Mouse (Mus musculus) CD4-positive naive resting alpha-beta T cell, adult 76 days (primary cell): ENCODE measurements around the gene 2010005H15Rik. TPM values are rescaled to one million over a fixed set of nuclear protein-coding genes. Genes with fewer than 3 reads are reported as not detected.

Experiments
- total RNA-seq: library from RNA; stranded (reverse); gene quantifications from one replicate; pipeline ENCODE4 v1.2.4, GENCODE M21; 2023

2010005H15Rik gene
- not detected for total RNA-seq

DNA sequence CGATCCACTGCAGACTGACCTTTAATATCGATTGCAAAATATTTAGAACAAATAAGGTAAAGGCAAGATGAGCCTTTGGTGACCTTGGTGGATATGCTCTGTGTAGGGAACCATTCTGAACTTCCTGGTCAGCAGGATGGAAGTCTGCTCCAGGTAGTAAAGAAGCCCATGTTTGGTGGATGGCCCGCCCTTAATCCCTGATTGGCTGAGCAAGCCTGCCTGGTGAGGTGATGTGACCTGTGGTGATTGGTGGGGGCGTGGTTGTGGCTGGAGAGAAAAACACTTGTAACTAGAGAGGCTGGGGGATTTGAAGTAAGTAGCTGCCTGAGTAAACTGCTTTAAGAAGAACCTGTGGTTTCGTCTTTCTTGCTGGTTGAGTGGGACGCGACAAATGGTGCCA is at the start of gene 2010005H15Rik:
2010005H15Rik (plus strand) TSS at position 301 of the 400 bp plus-strand sequence.

DNA sequence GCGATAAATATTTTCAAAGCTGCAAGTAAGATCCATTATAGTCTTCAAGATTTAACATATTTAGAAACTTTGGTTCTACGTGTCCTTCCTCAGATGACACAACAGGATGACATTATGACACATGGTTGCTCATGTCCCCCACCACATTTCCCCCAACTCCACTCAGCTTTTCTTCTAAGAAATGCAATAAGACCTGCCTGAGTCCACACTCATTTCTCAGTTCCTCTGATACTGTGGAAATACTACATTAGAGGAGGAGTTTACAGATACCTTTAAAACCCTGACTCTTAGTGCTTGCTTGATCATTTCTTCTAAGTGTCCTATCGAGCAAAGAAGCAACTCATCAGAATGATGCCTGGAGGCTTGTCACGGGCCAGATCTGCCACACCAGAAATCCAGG is 37.4 kb upstream of the 2010005H15Rik start, which contains the start of gene Gm5483:
Gm5483 (plus strand) TSS at position 301 of the 400 bp plus-strand sequence.

DNA sequence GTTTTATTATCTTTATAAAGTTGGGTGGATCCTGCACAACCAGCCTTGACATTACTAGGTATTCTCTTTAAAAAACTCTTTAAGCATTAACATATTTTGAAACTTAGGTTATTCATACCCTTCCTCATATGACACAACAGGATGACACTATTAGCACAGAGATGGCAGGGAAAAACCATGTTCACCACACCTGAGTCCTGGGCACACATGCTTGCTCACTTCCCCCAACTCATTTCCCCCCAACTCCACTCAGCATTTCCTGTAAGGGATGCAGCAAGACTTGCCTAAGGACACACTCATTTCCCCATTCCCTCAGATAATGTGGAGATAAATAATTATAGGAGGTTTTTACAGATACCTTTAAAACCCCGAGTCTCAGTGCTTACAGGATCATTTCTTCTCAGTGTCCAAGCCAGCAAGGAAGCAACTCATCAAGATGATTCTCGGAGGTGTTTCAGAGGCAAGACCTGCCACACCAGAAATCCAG is 11.3 kb upstream of the 2010005H15Rik start, which contains the start of gene Gm5416:
Gm5416 (plus strand) TSS at position 437 of the 487 bp plus-strand sequence.

DNA sequence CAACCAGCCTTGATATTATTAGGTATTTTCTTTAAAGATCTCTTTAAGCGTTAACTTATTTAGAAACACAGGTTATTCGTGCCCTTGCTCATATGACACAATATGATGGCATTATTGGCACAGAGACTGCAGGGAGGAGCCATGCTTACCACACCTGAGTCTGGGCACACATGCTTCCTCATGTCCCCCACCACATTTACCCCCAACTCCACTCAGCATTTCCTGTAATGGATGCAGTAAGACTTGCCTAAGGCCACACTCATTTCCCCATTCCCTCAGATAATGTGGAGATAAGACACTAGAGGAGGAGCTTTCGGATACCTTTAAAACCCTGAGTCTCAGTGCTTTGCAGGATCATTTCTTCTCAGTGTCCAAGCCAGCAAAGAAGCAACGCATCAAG is 55.5 kb downstream of the 2010005H15Rik start, which contains the start of gene Stfa1:
Stfa1 (plus strand) TSS at position 156 of the 400 bp plus-strand sequence.

Other genes starting within 250 kb of the 2010005H15Rik start
- 214 TPM for gene Kpna1, start 242.7 kb upstream of the 2010005H15Rik start, total RNA-seq
- gene Wdr5b, start 180.3 kb upstream of the 2010005H15Rik start, total RNA-seq: 7.2 TPM
- gene Fam162a, start 149.9 kb upstream of the 2010005H15Rik start, total RNA-seq: 24.6 TPM
- 35.1 TPM for gene Ccdc58, start 149.8 kb upstream of the 2010005H15Rik start, total RNA-seq
- not detected for gene Csta1, start 90.2 kb upstream of the 2010005H15Rik start, total RNA-seq
- gene Stfa2l1, start 64.7 kb upstream of the 2010005H15Rik start, total RNA-seq: not detected
- gene Gm5483, start 37.3 kb upstream of the 2010005H15Rik start, total RNA-seq: not detected
- not detected for gene Gm5416, start 11.1 kb upstream of the 2010005H15Rik start, total RNA-seq
- not detected for gene Stfa1, start 55.5 kb downstream of the 2010005H15Rik start, total RNA-seq
- gene BC117090, start 112.9 kb downstream of the 2010005H15Rik start, total RNA-seq: not detected
- gene BC100530, start 146.3 kb downstream of the 2010005H15Rik start, total RNA-seq: not detected
- gene Stfa2, start 187.0 kb downstream of the 2010005H15Rik start, total RNA-seq: not detected
- gene Stfa3, start 233.9 kb downstream of the 2010005H15Rik start, total RNA-seq: not detected